23 mouse cellular contexts compared by ENCODE assay signal in genomic region chr12:56951749-56952657, GRCm38 (mm10).
DNase-seq lines count a peak whose midpoint lies in the region; ATAC-seq and TF ChIP-seq lines count a peak whose summit lies in the region.
"Had no signal": no experiment of that assay in that cellular context is flagged by ENCODE, and none has a peak within 500 bp of the region (broad histone marks: within the 10 kb centered on the region; RNA-seq: fewer than 3 reads in every experiment).

No protein-coding gene starts in this region.

- peak in 1 of 2 experiments; percentile 39; a peak in 2 of 4 replicates for TF ChIP-seq EP300 in MEL (IDR thresholded peaks at IDR 0.05; ENCODE audit: low read depth in 1 of 2, low read length in 2 of 2)

- H3K79me2 ChIP-seq in MEL (ENCODE audit: control insufficient read depth, insufficient read depth, low read length, poor library complexity) = no peaks in the 10 kb centered on the region; the same call in 1 of the 2 replicates

- H3K27me3 ChIP-seq in embryonic facial prominence, embryonic 11.5 days (ENCODE audit: control insufficient read depth, insufficient read depth, low read length) = no peaks in the 10 kb centered on the region
- H3K27me3 ChIP-seq in embryonic facial prominence, embryonic 10.5 days (replicated peaks; ENCODE audit: low read depth, poor library complexity, severe bottlenecking) = peaks cover 9% of the 10 kb centered on the region
- H3K27me3 ChIP-seq in MEL (ENCODE audit: control insufficient read depth in 1 of 2, insufficient read depth in 2 of 2, low read length in 2 of 2) = no peaks in the 10 kb centered on the region
- no peaks in the 10 kb centered on the region for H3K27me3 ChIP-seq in intestine, postnatal 0 days (replicated peaks; ENCODE audit: control insufficient read depth, insufficient read depth, low read length)
- H3K27me3 ChIP-seq: forebrain, embryonic 13.5 days; liver, embryonic 13.5 days; midbrain, embryonic 12.5 days; neural tube, embryonic 12.5 days had no signal

- TF ChIP-seq POLR2A in MEL (IDR thresholded peaks at IDR 0.05; ENCODE audit: control insufficient read depth in 1 of 2, insufficient read depth in 1 of 2, low read depth in 1 of 2, low read length in 2 of 2, poor library complexity in 1 of 2) = no peak

- H3K4me3 ChIP-seq in embryonic facial prominence, embryonic 11.5 days (ENCODE audit: low read depth, low read length) = no peak overlapping the region
- H3K4me3 ChIP-seq in embryonic facial prominence, embryonic 10.5 days = no peak overlapping the region
- H3K4me3 ChIP-seq in MEL (ENCODE audit: control insufficient read depth in 1 of 2, insufficient read depth in 1 of 2, low read depth in 2 of 2, low read length in 2 of 2) = no peak overlapping the region
- H3K4me3 ChIP-seq in intestine, postnatal 0 days (ENCODE audit: low read depth, low read length) = no peak overlapping the region
- H3K4me3 ChIP-seq: forebrain, embryonic 13.5 days; heart, embryonic 13.5 days; hindbrain, embryonic 13.5 days; liver, embryonic 13.5 days; midbrain, embryonic 12.5 days; neural tube, embryonic 12.5 days had no signal

- peak; percentile 50 for DNase-seq in embryonic facial prominence, embryonic 11.5 days (ENCODE audit: low spot score)
- DNase-seq in embryonic facial prominence, embryonic 10.5 days (ENCODE audit: low spot score) = no peak
- DNase-seq in MEL (ENCODE audit: low read depth, low spot score) = peak; percentile 66
- DNase-seq in large intestine, adult 2 months (ENCODE audit: low read depth, low spot score) = peak; percentile 90
- no peak for DNase-seq in testis, postnatal 10 days (ENCODE audit: low spot score)
- no peak for DNase-seq in neural tube, embryonic 10.5 days (ENCODE audit: extremely low spot score, low spot score)
- DNase-seq in lung, adult 18-20 months = no peak
- DNase-seq: adrenal gland, postnatal 25 days; cerebellum, adult 11 months; cerebellum, postnatal 10 days; gastrocnemius, postnatal 10 days; heart, adult 11 months; liver, embryonic 13.5 days; thymus, adult 18-20 months; thymus, postnatal 4 days had no signal

- no peak overlapping the region for H3K27ac ChIP-seq in embryonic facial prominence, embryonic 11.5 days (replicated peaks; ENCODE audit: low read depth, low read length)
- no peak overlapping the region for H3K27ac ChIP-seq in embryonic facial prominence, embryonic 10.5 days (replicated peaks)
- H3K27ac ChIP-seq in MEL (ENCODE audit: control insufficient read depth, low read depth, low read length) = no peak overlapping the region
- no peak overlapping the region for H3K27ac ChIP-seq in intestine, postnatal 0 days (ENCODE audit: low read depth, low read length)
- H3K27ac ChIP-seq: forebrain, embryonic 13.5 days; heart, embryonic 13.5 days; hindbrain, embryonic 13.5 days; kidney, postnatal 0 days; liver, embryonic 13.5 days; midbrain, embryonic 12.5 days; neural tube, embryonic 12.5 days had no signal

- H3K4me2 ChIP-seq in embryonic facial prominence, embryonic 11.5 days (ENCODE audit: low read depth, low read length) = no peak overlapping the region
- H3K4me2 ChIP-seq in intestine, postnatal 0 days (replicated peaks; ENCODE audit: low read depth) = no peak overlapping the region
- H3K4me2 ChIP-seq: forebrain, embryonic 13.5 days; heart, embryonic 13.5 days; hindbrain, embryonic 13.5 days; liver, embryonic 13.5 days; midbrain, embryonic 12.5 days; neural tube, embryonic 12.5 days had no signal

- no peaks in the 10 kb centered on the region for H3K9me3 ChIP-seq in embryonic facial prominence, embryonic 11.5 days (replicated peaks; ENCODE audit: control insufficient read depth, low read length)
- H3K9me3 ChIP-seq in embryonic facial prominence, embryonic 10.5 days = no peaks in the 10 kb centered on the region
- no peaks in the 10 kb centered on the region for H3K9me3 ChIP-seq in MEL (replicated peaks; ENCODE audit: insufficient read depth, low read length)
- H3K9me3 ChIP-seq in intestine, postnatal 0 days (ENCODE audit: control insufficient read depth) = no peaks in the 10 kb centered on the region
- H3K9me3 ChIP-seq: forebrain, embryonic 13.5 days; heart, embryonic 13.5 days; hindbrain, embryonic 13.5 days; liver, embryonic 13.5 days; midbrain, embryonic 12.5 days; neural tube, embryonic 12.5 days had no signal

- H3K9ac ChIP-seq in embryonic facial prominence, embryonic 11.5 days (replicated peaks; ENCODE audit: low read length) = no peak overlapping the region
- H3K9ac ChIP-seq in MEL (ENCODE audit: control insufficient read depth, low read depth, low read length, poor library complexity, severe bottlenecking) = no peak overlapping the region
- no peak overlapping the region for H3K9ac ChIP-seq in intestine, postnatal 0 days (ENCODE audit: low read depth, low read length)
- H3K9ac ChIP-seq: forebrain, embryonic 13.5 days; heart, embryonic 13.5 days; hindbrain, embryonic 13.5 days; liver, embryonic 13.5 days; midbrain, embryonic 12.5 days; neural tube, embryonic 12.5 days had no signal

- no peak for ATAC-seq in embryonic facial prominence, embryonic 11.5 days (replicated peaks; ENCODE audit: insufficient number of reproducible peaks, low FRiP score, low TSS enrichment, low read depth)
- peak; percentile 56 for ATAC-seq in intestine, postnatal 0 days
- ATAC-seq: CD4-positive, CD25-positive, alpha-beta regulatory T cell, adult 4 months; forebrain, embryonic 13.5 days had no signal

- TF ChIP-seq RAD21 in MEL (IDR thresholded peaks at IDR 0.05; ENCODE audit: low read depth, low read length) = no peak

- no peak for TF ChIP-seq CTCF in MEL (IDR thresholded peaks at IDR 0.05 in 2 of 3, conservative IDR thresholded peaks at IDR 0.05 in 1 of 3; ENCODE audit: control insufficient read depth in 1 of 3, insufficient read depth in 1 of 3, low read depth in 2 of 3, low read length in 3 of 3, poor library complexity in 1 of 3, severe bottlenecking in 1 of 3)
- no peak for TF ChIP-seq CTCF in intestine, postnatal 0 days (IDR thresholded peaks at IDR 0.05; ENCODE audit: low read depth)

- 28% methylated on average over 11 of the region's 11 CpGs for WGBS in embryonic facial prominence, embryonic 11.5 days
- 29% methylated on average over 11 of the region's 11 CpGs for WGBS in embryonic facial prominence, embryonic 10.5 days
- WGBS in intestine, postnatal 0 days = 42% methylated on average over 11 of the region's 11 CpGs
- 18% methylated on average over 11 of the region's 11 CpGs for WGBS in large intestine, adult 2 months

- H3K4me1 ChIP-seq in embryonic facial prominence, embryonic 11.5 days (ENCODE audit: control insufficient read depth, insufficient read depth, low read length) = no peaks in the 10 kb centered on the region
- peaks cover 21% of the 10 kb centered on the region for H3K4me1 ChIP-seq in embryonic facial prominence, embryonic 10.5 days
- H3K4me1 ChIP-seq in MEL (ENCODE audit: control insufficient read depth in 1 of 2, insufficient read depth in 2 of 2, low read length in 2 of 2) = peaks cover 2 to 5% of the 10 kb centered on the region in 2 experiments; a peak in 3 of 4 replicates
- 0 out of 2 replicates have a peak, but pooled peaks cover 6% of the 10 kb centered on the region for H3K4me1 ChIP-seq in intestine, postnatal 0 days (replicated peaks; ENCODE audit: control insufficient read depth, insufficient read depth, low read length)
- H3K4me1 ChIP-seq: hindbrain, embryonic 13.5 days; liver, embryonic 13.5 days; midbrain, embryonic 12.5 days; neural tube, embryonic 12.5 days had no signal

- no peaks in the 10 kb centered on the region for H3K36me3 ChIP-seq in embryonic facial prominence, embryonic 11.5 days (replicated peaks; ENCODE audit: control insufficient read depth, insufficient read depth, low read depth, low read length)
- no peaks in the 10 kb centered on the region for H3K36me3 ChIP-seq in embryonic facial prominence, embryonic 10.5 days (replicated peaks)
- peaks cover 0 to 10% of the 10 kb centered on the region in 2 experiments; a peak in 2 of 4 replicates for H3K36me3 ChIP-seq in MEL (ENCODE audit: control insufficient read depth in 1 of 2, insufficient read depth in 2 of 2, low read length in 2 of 2)
- no peaks in the 10 kb centered on the region for H3K36me3 ChIP-seq in intestine, postnatal 0 days (ENCODE audit: control insufficient read depth, insufficient read depth)
- H3K36me3 ChIP-seq: heart, embryonic 13.5 days; hindbrain, embryonic 13.5 days; liver, embryonic 13.5 days; midbrain, embryonic 12.5 days; neural tube, embryonic 12.5 days had no signal

TF ChIP-seq in MEL, 35 proteins besides CTCF, POLR2A, EP300 and RAD21:
- TF ChIP-seq RCOR1 (IDR thresholded peaks at IDR 0.05; ENCODE audit: low read depth, low read length) (0 out of 2 replicates have a peak, but pooled peaks have one; percentile 36), USF1 (IDR thresholded peaks at IDR 0.05; ENCODE audit: low read depth, low read length) (no peak)

Comparison
In these comparisons a context has a peak if more than half of its experiments do, and no peak if none do; other contexts are left out.
1. DNase-seq: peak in embryonic facial prominence, embryonic 11.5 days (single experiment), MEL (single experiment) and large intestine, adult 2 months (single experiment); none in embryonic facial prominence, embryonic 10.5 days (single experiment), testis, postnatal 10 days (single experiment), neural tube, embryonic 10.5 days (single experiment) and lung, adult 18-20 months (0 of 2).